Mouse (Mus musculus) bone marrow macrophage, adult 2 months (primary cell): ENCODE data around the gene Pde4d.

Experiments
- CTCF ChIP-seq: IDR thresholded peaks from 2 replicates; pipeline ENCODE4 v1.5.1; 2012; ENCODE audit warnings: low read depth, mild to moderate bottlenecking, low read length, moderate library complexity
- POLR2A ChIP-seq: IDR thresholded peaks from 2 replicates; pipeline ENCODE4 v1.6.1; 2012; ENCODE audit warnings: mild to moderate bottlenecking, low read depth, low read length, borderline replicate concordance

GRCm38 (mm10) chr13:109690558-109690957 is 1240.8 kb downstream of the Pde4d start:
- TF ChIP-seq CTCF: no peak
- TF ChIP-seq POLR2A: no peak
